Mouse (Mus musculus) forelimb bud, embryonic 11.5 days (tissue): Measurements from ENCODE around the gene Fars2.

Experiments used
- DNase-seq: peaks from one replicate; pipeline ENCODE4 v3.0.0-alpha.2; 2012; ENCODE audit warnings: low read depth, low spot score

Gene Fars2

DNA sequence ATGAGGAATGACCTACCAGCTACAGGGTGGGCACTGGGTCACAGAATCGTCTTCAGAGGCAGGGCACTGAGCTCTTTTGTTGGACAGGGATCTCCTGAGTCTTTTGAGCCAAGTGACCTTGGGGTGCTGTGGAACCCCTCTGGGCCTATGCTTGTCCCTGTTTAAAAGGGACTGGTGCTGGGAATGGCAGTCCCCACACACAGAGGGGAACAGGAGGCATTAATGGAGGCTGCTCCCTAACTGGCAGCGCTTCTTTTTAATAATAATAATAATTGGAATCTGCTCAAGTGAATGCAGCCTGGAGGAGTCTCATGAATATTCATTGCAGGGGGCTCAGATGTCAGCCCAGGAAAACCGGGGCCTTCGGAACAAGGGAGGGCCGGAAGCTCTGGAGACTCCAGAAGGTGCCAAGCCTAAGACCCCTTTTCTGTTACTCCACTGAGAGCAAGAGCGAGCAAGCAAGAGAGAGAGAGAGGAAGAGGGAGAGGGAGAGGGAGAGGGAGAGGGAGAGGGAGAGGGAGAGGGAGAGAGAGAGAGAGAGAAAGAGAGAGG, 447.6 kb downstream of the Fars2 start:
- DNase-seq = no peak

DNA sequence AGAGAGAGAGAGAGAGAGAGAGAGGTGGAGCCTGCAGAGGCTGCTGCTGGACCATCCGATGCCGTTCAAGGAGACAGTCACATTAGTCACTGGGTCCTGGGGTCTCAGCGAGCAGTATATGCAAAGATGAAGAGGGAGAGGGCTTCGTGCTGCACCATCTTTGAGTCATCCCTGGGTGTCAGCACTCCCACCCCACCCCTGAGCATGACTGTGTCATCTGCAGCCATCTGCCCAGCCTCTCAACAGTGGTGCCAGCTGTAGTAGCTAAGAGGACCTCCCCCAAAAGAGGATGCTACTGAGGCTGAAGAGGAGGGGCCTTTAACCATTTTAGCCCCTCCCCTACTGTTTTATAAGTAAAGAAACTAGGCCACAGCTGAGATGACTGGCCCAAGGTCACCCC, 459.6 kb downstream of the Fars2 start:
- DNase-seq = no peak

DNA sequence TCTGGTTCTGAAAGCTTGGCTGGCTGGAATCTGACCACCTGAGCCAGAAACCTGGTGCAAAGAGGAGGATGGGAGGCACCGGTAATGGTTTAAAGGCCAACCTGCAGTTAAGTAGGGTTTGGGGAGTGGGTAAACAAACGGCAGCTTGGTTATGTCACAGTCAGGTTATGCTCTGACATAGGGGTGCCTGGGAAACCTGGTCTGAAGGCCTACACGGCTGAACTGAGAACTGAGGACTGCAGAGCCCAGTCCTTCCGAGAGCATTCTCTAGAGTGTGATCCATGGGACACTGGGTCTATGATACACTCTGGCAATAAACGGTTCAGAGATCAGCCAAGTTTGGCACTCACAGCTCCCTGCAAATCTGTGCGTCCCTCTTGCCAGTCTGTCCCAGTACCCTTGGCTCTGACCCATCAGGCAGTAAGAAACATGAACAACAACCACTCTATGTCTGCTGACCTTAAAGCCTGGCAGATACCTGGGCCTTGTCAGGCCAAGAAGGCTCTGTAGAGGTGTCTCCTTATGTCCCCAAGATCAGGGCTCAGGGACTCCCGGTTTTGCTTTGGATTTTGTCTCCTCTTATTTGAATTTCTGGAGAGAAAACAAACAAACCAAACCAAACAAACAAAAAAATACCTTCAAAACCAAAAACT, 460.8 kb downstream of the Fars2 start:
- DNase-seq = no peak

DNA sequence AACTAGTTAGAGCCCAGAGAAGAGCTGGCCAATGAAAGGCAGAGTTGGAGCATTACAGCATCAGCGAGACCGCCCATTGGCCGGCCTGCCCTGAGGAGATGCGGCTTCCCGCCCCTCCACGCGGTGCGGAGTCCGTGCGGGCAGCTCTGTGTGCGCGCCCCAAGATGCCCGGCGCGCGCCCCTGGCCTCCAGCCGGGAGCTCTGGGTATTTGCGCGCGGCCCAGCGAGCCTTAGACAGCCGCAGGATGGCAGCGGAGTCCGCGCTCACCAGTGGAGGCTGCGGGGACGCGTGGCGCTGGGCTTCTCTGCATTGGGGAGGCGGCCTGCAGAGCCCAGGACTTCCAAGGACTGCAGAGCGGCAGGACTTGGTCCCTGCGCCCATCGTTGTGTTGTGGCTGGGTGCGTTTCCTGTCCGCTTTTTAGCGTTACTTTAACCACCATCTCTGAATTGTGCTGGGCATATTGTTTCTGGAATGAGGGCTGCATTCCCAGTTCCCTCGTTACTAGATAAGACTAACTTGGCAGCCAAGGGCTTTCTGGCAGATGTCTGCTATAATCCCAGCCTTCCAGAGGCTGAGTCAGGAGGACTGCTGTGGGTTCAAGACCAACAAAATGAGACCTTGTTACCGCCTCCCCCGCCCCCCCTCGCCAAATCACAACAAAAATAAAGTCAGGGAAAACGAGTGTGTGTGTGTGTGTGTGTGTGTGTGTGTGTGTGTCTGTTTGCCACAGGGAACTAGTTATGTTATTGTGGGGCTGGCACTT, 461.5 kb downstream of the Fars2 start:
- DNase-seq = peak; percentile 79

DNA sequence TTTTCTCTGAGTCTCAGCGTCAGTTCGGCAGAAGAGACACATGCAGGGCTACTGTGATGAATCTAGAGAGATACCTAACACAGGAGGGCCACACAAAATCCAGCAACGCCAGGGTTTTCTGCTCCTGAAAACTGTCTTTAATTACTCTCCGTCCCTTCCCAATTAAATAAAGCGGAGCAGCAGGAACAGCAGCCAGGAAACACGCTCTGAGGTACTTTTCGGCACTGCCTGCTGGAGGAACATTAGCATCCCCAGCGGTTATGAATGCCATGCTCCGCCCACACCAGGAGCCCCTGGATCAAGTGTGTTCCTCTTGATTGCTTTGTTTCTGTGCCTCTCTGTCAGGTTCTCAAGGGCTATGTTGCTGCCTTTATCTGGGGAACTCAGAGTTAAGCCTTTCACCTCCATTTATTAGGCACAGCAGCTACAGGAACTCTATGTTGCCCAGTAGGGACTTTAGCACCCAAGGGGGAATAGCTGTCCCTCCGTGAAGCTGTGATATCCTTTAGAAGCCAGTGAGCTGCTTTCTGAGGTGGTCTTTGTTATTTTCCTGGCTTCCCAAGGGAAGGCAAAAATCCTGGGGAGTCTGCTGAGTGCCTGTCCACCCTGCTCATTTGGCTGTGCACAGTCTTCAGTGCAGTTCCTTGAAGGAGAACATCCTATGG, 465.3 kb downstream of the Fars2 start:
- peak; percentile 38 for DNase-seq

DNA sequence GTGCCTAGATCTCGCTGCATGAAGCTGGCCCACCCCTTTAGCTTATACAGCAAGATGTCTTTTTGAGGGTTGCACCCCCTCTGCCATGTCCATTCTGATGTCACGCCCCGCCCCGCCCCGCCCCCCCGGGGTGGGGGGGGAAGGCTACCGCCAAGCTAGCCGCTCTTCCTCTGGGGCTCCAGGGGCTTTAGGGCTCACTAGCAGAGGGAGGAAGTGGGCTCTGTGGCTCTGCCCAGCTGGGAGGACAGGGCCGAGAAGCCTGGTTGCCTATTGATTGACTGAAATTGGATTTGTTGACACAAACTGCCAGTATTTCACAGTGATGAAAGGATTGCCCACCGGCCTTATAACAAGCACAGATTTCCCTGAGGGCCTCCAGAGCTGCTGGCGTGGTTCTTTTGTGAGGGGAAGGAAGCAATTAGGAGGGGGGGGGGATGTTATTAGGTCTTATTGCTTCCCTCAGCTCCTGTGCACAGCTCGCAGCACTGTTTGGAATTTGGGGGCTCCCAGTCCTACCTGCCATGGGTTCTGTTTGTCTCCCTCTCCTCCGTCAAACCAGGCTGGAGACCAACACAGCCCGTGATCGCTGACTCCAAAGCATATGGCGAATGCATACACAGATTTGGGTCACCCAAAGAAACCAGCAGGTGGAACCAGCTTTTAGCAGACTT, 466.4 kb downstream of the Fars2 start:
- DNase-seq = peak; percentile 69

DNA sequence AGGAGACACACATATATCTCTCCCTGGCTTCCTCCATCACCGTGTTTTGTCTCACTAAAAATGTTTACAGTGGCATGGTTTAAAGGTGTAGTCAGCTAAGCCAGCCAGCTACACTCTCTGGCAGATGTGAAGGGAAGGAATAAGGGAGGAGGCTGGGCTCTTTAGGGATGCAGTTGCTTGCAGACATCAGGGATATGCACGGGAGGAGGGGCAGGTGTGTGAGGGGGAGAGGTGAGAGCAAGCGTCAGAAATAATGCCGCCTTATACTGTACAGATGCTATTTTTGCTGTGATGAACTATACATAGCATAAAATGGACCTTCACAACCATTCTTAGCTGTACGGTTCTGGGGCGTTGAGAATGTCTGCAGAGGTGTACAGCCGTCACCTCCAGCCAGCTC, 467.0 kb downstream of the Fars2 start:
- no peak for DNase-seq

DNA sequence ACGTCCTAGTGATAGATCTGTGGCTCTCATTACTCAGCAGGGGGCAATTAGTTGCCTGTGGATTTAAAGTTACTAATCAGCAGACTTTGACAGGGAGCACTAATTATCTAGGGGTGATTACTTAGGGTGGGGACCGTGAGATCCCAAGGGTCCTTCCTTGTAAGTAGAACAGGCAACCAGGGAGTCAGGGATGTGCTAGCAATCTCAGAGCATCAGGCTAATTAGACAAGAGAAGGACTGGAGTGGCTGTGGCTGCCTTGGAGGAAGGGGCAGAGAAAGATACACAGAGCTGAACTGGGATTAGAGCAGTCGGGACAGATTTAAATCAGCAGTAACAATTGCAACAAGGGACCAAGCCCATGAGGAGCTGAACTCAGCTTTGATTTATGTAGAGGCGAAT, 471.9 kb downstream of the Fars2 start:
- DNase-seq = no peak

DNA sequence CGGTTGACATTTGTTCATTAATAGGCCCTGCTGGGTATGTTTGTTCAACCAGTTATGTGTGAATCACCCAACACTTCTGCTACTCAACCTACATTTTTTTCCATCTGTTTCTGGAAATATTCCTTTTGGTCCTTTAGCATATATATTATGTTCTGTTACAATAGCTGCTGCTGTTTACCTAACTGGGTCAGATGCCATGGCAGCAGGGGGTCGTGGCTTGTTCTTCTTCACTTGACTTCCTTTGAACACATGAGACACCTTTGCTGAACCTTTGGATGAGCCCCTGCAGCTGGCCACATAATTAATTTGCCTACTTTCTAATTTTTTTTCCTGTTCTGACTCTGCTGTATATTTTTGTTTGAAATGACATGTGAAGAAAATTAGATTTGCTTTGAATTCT, 475.1 kb downstream of the Fars2 start:
- no peak for DNase-seq

DNA sequence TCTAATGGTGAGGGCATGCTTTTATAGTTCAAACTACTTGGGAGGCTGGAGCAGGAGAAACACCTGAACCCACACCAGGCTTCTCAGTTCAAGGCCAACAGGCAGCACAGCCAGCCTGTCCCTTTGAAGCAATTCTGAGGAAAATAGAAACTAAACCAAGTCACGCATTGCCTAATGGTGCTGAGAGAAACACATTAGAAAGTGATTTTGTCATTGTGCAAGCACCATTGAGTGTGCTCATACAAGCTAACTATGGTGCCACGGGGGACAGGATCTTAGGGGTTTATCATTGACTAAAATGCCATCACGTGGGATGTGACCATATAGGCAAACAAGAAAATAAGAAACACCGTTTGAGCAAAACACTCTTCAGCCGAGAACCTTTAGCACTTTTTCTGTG, 489.5 kb downstream of the Fars2 start:
- DNase-seq = no peak

DNA sequence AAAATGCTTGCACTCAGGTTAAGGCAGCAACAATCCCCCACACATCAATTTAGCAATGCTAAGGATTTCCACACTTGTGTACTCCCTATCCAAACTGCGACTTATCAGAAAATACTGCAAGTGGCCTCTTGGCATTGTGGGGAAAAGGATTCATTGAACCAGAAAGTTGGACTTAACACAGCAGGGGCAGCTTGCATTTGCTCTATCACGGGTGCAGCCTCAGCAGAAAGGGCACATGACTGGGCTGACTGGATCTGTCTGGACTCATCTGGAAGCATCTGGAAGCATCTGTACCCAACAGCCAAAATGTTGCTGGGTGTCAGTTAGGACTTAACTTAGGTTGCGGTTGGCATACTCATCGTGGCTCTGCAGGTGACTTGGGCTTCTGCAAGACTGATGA, 490.7 kb downstream of the Fars2 start:
- no peak for DNase-seq

DNA sequence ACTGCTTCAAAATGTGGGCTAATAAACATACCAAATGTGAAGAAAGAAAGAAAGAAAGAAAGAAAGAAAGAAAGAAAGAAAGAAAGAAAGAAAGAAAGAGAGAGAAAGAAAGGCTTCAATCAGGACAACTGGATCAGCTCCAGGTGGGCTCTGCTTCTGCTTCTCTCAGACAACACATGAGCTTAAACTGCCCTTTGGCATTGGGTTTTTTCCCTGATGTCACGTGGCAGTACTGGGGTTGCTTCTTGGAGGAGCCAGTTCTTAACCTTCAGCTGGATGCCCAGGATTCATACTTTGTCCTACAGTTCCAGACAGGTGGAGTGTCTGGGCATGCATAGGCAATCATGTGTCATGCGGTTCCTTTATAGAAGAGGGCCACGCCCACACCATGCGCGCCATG, 493.2 kb downstream of the Fars2 start:
- no peak for DNase-seq

DNA sequence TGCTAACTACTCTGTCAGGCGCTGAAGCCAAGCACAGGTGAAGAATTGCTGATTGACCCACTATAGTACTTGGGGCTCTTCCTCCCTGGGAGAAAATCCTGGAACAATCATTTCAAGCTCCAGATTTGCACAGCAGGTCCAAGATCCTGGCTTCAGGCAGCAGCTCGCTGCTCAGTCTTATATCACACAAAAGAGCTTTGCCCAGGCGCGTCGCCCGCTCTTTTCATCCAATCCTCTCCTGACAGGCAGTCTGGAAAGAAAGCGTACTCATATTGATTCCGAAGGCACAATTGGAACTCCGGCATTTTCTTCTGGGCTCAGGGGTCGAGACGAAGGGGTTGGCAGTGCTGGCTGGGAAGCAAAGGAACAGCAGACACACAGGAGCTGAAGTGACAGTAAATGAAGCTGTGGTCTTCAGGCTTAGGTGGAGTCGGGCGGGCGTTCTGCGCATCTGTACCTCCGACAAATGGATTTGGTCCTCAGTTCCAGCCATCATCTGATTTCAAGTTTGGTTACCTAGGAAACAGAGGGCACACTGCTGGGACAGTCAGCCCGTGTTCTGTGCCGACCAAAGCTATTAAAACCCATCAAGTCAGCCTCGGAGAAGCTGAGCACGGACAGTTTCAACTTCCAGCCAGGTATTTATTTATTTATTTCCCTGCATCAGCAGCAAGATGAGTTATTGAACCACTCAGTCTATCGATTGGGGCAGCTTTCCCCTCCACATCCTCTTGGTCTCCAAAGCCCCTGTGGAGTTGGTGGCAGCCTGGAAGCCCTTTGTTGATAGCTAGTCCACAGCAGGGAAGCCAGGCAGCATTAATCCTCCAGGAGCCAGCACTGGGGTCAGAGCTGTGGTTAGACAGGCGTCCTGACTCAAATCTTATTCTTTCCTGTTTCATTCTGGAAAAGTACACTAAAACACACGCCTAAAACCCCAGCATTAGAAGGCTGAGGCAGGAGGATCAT, 495.9 kb downstream of the Fars2 start:
- no peak for DNase-seq

DNA sequence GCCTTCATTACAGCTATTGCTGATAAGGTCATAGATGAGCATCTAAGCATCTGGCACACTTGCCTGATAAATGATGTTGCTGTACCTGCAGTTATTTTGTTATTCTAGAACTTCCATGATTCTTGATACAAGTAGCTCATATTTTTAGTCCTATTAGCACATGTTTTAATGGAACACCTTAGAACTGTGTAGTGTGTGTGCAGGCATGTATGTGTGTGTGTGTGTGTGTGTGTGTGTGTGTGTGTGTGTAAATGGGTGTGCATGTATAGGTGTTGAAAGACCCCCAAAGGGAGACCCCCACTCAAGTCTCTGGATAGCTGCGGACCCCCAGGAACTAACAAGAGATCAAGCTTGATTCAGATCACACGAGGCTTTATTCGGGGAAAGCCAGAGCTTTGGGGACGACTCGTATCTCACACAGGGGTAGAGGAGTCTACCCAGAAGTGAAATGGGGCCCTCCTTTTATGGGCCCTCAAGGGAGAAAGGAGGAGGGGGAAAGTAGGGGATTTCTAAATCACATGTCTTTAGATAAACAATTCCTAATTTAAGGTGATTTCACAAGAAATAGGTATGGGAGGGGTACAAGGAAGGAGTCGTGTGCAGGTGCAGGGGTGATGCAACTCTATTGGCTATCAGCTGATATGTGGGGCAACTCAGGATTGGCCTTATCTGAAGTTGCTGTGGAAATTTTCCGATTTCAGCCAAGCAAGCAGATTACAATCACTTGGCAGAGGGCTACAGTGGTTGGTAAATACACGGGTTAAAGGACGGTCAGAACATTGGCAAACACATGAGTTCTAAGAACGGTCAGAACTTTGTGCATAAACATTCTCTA, 503.5 kb downstream of the Fars2 start:
- no peak for DNase-seq

DNA sequence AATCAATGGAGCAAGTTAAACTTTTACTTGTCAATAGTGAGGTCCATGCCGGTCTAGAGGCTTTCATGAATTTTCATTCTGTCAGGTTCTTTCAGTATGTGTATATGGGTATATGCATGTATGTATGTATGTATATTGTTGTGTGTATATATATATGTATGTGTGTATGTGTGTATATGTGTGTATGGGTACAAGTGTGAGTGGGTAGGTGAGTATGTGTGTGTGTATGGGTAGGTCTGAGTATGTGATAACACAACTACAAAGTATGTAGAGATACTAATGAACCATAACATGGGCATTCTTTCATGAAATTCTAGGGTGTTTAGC, 504.1 kb downstream of the Fars2 start:
- DNase-seq = no peak

DNA sequence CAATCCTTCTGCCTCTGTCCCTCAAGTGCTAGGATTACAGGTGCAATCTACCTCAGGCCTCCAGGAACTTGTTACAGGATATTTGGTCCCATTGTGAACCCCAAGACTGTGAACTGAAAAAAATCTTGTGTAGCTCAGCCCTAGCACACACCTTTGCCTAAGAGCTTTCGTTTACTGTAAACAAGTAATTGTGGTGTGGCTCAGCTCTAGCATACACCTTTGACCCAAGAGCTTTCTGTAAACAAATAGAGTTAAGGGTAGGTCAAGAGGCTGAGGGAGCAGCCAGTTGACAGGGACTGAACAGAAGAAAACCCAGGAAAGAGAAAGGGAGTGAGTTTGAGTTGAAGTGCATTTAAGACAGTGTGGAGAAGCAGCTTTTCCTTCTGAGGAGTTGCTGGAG, 506.3 kb downstream of the Fars2 start:
- DNase-seq = no peak

DNA sequence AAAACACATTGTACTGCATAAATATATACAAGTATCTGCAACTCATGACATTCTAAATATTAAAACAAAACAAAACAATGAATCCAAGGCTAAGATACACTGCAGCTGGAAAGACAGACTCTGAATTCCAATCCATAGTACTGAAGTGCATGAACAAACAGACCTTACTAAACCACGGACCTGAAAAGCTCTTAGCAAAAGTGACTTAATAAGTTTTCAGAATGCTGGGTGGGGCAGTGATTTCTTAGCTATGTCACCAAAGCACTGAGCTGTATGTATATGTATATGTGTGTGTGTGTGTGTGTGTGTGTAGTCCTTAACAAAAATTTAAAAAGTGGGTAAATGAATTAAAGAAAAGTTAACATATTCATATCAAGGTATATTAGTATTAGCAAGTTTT, 511.9 kb downstream of the Fars2 start:
- DNase-seq = no peak

DNA sequence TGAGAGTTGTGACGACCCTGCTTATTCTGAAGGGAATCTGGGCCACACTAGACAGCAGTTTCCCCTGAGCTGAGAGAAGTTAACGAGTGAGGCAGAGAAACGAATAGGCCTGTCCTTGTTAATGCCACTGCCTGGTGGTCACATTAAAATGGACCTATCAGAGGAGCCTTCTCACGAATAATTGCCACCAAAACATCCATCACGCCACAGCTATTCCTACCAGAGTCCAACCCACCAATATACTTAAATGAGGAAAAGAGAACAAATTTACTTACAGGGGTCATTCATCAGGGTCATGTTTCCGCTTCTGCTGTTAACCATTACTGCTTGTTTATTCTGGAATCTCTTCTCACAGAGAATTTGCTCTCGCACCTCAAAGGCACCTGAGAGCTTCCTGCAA, 531.0 kb downstream of the Fars2 start:
- DNase-seq = peak; percentile 53

DNA sequence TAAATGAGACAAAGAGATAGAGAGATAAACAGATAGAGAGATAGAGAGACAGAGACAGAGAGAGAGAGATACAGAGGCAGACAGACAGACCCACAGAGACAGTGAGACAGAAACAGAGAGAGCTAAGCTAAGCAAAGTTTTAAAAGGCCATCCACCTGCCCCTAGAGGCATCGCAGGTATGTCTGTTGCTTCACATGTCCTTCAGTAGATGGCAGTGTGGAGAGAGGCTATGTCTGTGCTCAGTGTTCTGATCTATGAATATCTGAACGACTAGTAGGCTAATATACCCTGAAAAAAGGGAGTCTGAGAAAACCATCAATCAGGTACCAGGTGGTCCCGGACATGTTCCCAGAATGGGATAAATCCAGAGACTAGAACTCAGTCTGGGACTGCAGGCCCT, 537.0 kb downstream of the Fars2 start:
- no peak for DNase-seq

DNA sequence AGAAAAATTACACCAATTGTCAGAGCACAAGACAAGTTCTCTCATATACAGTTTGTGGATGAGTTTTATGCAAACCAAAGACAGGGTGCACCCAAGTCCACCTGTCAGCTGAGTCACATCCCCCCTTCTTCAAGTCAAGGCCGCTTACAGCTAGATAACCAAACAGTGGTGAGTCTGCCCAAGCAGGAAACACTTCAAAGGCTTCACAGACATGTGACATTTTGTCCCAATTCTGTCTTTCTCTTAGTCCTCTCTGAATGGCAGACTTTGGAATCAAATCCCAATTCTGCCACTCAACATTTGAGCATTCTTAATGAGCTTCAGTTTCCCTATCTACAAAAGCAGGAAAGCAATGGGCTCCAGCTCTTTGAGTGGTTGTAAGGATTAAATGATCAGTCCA, 562.1 kb downstream of the Fars2 start:
- DNase-seq = no peak
